Mouse (Mus musculus) neural tube, embryonic 10.5 days (tissue): Measurements from ENCODE around the gene Zbtb40.

Experiments
- DNase-seq: peaks from one replicate; pipeline ENCODE4 v3.0.0-alpha.2; 2017; ENCODE audit warnings: low spot score; ENCODE audit errors: extremely low spot score

The Zbtb40 gene

DNA sequence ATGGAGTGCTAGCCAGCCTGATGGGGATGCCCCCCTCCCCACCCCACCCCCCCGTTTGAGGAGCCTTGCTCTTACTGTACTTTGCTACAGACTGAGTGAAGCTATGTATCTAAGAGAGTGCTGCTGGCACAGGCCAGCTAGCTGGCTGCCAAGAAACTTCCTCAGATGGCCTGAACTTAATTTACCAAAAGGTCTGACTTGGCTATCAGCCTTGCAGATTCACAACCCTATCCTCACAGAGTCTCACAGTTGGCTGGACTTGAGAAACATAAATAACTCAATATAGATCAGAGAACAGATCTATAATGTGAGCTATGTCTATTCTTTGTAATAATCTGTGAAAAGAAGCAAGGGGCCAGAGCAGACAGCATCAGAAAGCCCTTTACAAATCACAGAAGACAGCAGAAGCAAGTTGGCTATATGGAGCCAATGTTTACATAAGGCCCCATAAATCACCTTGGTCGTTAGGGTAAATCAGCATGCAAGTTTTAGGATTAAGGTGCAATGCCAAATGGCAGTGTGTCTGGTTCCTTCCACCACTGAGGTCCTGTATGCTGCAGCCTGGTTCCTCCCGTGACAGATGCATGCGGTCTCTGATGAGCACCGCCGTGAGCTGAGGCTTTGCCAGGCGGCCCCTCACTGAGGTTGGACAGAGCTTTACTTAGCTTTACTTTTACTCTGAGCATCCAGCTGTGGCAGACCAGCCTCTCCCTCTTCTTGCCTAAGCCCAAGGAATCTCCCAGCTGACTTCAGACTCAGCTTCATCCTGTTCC, 15.3 kb downstream of the Zbtb40 start:
- DNase-seq, result no peak

DNA sequence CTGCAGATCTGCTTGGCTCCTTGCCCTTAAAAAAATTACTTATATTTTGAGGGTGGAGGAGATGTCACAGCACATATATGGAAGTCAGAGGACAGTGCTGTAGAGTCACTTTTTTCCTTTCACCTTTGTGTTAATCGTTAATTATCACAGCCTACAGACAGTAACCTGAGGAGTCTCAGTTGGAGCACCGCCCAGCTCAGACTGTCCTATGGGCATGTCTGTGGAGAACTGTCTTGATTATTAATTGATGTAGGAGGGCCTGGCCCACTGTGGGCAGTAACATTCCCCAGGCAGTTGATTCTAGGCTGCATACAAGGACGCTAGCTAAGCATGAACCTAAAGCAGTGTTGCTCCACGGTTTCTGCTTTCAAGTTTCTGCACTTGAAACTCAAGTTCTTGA, 16.1 kb downstream of the Zbtb40 start:
- DNase-seq, result no peak

DNA sequence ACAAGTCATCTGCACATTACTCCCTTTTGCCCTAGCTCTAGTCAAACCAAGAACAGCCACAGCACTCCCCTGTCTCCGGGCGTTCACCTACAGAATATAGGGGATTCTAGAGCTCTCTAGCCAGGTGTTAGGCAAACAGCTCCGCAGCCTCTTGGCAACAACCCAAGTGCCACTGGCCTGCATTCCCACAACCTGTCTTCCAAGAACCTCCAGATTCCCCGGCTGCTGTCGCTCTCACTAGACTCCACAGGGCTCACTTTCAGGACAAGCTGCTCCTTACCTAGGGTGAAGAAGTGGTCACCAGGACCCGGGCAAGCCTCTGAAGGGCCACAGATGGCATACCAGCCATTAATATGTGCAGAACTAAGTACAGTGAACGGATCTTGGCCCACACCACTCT, 17.3 kb downstream of the Zbtb40 start:
- DNase-seq, result no peak

DNA sequence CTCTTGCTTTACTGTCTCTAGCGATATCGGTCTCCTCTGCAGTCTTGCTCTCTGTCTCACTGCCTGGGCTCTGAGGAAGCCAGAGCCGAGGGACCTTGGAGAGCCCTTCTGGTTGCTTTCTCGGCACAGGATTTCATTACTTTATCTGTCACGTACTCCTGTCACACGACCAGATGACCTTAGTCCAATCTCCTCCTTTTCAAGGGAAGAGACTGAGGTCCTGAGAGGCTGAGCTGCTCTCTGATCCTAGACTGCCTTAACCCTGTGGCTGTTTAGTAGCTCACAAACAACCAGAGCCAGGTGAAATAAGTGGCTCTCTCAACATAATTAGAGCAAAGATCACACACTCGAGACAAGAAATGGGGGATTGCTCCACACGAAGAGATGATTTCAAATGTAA, 19.3 kb downstream of the Zbtb40 start:
- DNase-seq, result no peak

DNA sequence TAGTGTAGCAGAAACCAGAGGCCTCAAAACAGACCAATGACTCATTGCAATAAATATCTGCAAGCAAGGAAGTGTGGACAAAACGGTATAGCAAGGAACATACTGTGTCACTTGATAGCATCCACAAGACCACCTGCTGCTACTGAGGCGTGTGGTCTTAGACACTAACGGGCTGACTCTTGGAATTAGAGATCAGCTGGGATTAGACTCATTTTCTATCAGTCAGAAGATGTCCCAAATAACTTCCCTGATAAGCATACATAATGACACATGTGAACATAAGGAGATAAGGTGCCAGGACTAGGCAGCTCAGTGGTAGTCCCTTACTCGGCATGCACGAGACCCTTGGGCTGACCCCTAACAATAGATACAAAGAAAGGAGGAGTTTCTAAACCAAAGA, 21.6 kb downstream of the Zbtb40 start:
- no peak for DNase-seq

DNA sequence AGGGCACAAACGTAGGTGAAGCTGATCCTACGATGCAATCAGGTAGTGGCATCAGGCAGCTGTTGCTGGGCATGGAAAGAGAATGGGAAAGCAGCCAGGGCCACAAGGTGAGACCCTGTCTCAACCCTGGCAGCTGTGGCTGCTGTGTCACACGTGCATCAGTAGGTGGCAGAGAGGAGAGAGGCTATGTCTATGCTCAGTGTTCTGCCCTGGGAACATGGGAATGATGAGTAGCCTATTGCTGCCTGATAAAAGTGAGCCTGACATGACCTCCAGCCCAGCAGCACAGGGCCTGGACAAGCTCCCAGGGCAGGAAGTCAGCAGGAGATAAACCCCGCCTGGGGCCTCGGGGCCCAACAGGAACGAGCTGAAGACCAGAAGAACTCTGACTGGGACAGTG, 23.0 kb downstream of the Zbtb40 start:
- DNase-seq, result no peak

DNA sequence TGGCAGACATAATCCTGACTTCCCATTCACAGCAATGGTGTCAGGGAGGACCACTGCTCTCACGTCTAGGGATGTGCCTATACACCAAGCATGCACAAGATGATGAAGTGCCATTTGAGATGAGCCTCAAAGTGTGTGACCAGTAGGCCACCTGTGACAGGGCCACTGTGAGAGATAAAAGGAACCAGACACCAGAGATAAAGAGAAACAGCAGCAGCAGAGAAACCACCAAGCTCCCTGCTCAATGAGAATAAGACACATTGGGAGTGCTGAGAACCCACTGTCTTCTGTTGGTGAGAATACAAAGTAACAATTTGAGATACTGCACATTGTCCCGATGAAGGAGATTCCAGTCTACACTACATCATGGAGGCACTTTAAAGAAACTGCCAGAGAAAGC, 23.5 kb downstream of the Zbtb40 start:
- no peak for DNase-seq

DNA sequence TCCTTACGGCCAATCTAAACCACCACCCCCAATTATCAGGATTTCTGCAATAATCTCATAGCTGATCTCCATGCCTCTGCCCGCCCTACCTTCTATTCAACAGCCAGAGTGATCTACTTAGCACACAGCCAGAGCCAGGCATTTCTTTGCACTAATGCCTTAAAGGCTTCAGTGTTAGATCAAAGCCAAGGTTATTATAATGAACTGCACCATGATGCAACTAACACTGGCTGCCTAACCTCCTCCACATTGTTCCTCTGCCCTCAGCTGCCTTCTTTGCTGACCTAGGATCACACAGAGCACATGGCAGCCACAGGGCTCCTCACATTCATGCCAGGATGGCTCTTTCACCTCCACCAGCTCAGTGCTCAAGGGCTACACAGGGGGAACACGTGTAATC, 28.5 kb downstream of the Zbtb40 start:
- no peak for DNase-seq

DNA sequence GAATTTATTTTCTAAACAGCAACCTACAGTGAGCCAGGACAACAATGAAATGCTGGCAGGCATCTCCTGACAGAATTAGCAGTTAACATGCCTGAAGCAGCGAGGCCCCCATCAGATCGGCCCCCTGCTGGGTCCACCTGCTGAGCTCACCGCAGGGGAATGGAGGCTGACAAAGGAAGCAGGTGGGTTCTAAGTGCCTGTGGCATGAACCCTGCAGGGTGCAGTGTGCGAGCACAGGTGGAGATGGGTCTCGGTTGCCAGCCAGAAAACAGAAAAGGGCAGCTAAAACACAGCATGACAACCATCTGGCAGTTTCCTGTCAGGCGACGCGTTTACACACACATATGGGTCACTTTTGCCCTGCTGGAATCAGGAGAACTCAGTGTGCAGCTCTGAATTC, 32.7 kb downstream of the Zbtb40 start:
- DNase-seq, result no peak

DNA sequence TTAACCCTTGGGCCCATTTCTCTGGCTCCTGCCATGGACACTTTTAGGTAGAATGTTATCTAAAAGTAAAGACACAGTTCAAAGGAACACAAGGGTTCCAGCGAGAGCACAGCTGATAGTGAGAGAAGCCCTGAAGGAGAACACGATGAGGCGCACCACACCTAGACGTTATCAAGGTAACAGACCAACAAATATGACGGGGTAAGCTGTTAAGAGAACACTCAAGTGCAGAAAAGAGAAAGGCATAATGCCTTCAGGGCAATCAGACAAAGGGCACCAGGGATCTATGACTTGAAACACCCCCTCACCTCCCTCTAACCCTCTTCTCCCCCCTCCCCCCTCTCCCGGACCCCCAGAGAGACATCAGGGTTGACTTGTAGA, 33.1 kb downstream of the Zbtb40 start:
- DNase-seq, result no peak

DNA sequence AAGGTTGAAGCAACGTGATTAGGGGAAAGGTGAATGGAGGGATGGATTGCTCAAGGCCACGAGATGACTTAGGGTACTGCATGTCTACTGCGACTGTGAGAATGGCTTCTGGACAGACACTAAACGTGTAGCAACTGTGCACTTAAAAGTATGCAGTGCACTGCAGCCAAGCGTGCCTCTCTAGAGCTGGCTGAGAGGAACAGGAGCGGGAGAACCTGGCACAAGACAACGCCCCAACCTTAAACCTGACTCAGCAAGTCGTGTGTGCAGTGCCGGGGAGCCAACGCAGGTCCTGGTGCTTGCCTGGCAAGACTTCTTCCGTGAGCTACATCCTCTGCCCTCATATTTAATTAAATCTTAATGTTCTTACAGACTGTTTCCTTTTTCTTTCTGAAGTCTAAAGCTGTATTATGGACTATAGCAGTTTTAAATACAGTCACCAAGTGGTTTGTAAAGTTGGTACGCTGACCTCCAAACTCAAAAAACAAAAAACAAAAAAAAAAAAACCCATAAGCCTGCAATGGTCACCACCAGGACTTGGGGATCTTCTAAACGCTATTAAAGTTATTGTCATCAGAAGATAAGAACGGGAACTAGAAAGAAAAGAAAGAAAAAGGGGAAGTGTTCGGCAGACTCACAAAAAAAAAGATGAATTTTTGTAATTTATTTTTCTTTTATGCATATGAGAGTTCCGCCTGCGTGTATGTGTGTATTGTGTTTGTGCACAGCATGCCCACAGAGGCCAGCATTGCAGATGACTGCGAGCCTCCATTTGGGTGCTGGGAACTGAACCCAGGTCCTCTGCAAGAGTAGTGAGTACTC, 33.7 kb downstream of the Zbtb40 start:
- no peak for DNase-seq

DNA sequence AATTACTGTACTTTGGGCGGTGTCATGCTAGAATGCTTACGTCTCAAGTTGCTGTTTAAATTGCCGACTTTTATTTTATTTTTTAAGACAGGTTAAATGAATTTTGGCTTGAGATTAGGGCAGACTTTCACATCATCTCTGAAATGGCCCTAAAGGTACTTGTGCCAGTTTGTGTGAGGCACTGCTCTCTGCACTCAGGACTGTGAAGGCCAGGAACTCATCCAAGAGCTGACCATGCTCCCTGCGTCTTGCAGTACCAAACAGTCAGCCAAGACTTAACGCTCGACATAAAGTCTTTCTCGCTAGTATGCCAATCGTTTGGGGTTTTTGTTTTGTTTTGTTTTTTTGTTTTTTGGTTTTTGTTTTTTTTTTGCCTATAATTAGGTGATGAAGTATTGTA, 34.5 kb downstream of the Zbtb40 start:
- DNase-seq, result no peak

DNA sequence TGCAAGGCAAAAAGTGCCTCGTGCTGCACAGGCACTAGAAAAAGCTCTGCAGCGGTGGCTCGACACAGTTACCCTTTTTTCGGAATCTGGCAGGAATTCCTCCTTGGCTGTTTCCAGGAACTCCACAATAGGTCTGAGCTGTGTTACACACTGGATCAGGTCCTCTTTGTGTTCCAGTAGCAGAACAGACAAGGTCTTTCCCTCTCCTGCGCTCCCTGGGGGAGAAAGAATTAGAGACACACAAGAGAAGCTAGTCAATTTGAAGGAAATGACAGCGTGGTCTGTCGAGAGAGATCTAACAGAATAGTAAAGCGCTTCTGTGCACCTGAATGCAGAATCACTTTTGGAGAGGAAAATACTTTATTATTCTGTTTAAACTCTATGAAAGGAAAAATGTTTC, 41.6 kb downstream of the Zbtb40 start:
- no peak for DNase-seq

DNA sequence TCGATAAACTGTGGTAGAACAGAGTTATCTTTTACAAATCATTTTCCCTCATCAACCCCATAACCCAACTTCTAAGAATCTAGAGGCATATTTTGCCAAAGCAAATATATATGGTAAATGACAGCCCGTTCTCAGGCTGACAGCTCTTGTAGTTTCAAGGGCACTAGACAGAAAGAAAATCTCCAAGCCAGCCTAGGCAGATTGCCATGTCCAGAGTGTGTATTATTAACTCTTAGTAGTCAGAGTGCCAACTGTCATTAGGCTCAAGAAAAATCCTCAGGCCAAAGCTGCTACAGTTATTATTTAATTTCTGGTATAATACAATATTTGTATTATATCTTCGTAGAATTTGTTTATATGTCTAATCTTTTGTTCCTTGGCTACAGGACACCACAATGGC, 46.8 kb downstream of the Zbtb40 start:
- DNase-seq, result no peak

DNA sequence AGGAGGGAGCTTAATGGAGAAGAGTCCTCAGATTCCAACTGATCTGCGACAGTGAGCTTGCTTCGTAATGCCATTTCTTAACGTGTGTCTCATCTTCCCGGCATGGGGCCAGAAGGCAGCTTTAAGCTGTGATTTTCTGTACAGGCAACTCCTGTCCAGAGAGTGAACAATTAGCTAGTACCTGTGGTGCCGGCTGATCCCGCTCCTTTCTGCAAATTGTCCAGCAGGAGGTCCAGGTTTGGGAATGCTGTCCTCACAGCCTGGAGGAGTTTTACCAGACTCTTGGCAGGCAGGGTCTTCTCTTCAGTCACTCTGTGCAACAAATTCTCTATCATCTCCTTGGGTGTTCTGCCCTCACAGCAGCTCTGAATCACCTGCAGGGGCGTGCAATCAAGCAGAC, 47.6 kb downstream of the Zbtb40 start:
- DNase-seq, result no peak

DNA sequence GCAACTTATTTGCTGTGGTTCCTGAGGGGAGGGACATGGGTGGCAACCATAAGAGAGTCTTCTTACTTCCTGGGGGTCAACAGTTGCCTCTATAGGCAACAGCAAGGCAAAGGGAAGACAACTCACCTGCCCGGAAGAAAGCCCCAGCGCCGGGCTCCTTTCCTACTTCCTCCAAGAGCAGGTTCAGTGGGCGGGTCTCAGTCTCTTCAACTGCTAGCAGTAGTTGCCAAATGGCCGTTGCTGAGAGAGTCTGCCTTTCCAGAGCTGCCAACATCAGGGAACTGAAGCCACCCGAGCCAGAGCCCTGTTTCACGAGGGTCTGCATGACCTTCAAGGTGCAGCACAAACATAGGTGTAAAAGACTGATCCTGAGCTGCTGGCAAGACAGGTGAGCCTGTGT, 50.2 kb downstream of the Zbtb40 start:
- no peak for DNase-seq

DNA sequence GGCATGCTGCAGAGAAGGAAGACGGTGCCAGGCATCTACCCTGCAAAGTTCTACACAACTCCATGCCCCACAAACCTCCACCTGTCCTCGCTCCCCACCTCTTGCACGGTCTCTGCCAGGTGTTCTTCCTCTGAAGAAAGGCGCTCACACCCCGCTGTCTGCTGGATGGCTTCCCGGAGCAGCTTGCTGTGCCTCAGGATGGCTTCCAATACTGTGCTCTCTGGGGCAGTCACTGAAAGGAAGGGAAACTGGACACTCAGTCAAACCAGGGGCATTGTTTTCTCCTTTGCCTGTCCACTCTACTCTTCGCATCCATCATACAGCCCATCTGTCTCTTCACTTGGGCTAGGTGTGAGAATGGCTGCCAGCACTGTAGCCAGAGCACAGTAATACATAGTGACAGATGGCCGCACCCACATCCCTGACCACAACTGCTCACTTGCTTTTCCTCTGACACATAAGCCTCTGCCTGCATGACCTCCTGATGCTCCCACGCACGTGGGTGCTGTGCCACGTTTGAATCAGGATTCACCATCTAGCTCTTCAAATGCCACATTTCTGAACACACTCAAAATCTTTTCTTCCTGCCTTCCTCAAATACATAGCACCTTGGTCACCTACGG, 50.8 kb downstream of the Zbtb40 start:
- no peak for DNase-seq

DNA sequence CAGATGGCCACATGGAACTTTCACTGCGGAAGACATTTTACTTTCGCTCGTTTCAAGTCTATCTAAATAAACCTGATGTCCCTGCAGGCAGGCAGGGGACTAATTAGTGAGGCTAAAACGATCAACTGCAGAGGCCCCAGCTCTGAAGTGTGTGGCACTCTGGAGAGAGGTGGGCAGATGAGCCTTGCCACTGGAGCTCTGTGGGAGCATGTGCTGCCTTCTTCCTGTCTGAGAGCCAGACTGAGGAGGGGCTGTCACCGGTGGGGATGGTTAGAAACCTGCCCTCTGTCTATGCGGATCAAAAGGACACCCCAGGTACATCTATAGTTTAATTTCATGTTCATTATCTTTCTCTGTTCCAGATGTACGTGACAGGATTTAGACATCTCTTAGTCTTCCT, 51.7 kb downstream of the Zbtb40 start:
- no peak for DNase-seq

DNA sequence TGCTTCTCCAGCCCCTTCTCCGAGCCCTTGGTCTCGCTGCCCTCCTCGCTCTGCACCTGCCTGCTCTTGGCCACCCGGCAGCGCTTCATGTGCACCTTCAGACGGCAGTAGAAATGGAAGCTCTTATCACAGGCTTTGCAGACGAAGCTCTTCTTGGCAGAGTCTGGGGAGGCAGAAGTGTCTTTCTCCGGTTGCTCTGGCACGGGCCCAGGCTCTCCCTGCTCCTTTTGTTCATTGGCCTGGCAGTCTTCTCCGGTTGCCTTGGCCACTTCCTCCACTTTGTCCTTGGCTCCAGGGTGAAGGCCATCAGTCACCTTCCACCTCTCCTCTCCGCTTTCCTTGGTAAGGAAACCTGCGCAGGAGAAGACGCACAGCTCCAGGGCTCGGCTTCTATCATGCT, 53.2 kb downstream of the Zbtb40 start:
- no peak for DNase-seq

DNA sequence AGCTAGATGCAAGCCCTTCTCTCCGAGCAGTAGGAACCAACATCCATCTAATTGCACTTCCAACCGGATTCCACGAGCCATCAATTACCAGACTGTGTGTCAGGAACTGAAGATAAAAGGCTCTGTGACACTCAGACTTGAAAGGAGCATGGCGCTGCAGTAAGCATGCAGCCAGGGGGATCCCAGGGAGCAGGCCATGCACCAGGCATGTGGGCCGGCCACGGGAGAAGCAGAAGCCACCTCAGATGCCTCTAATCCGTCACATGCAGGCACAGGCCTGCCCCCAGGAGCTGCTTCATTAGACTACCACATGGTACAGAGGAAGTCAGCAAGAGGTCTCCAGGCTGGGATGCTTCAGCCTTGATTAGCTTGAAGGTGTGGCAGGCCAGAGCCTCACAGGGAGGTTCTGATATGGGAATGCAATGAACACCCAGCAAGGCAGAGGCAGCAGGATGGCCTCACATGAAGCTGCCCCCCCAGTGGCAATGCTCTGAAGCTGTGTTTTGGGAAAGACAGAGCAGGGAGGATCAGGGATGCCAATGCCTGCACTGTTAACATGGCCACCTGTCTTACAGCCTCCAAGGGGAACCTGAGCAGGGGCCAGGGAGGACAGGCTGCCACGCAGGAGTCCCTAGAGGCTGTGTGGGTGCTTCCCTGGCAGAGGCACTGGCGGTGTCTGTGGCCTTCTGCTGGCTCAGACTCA, 66.5 kb downstream of the Zbtb40 start:
- DNase-seq, result no peak

DNA sequence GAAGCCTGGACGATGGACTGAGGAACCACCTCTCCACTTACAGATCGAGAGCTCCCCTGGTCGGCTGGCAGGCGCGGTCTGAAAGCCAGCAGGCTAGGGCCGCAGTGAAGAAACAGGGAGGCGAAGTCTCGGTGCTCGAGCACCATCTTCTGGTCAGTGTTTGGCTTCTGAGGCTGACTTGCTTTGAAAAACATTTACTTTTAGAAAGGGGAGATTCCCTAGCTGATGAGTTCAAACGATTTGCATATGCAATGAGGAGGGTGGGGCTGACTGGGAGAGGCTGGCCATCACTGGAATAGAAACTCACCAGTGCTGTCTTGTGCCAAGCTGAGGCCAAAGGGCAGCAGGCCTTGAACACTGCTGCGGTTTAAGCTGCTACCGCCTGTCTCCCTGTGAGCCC, 67.3 kb downstream of the Zbtb40 start:
- DNase-seq, result peak; percentile 64

DNA sequence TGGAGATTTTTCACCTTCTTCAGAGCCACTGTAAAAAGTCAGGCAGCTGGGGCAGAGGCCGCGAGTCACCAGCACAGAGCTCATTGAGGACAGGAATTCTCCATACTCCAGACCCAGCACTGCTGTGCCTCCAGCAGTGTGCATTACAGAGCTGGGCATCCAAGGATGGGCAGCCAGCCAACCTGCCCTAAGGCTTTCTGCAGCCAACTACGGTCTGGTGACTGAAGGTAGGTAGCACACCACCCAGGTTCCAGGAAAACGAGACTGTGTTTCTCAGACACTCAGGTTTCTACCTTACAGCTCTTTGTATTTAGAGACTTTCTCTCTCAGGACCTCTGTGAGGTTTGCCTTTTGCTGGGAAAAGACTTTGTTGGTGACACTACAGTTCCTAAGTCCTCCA, 67.7 kb downstream of the Zbtb40 start:
- DNase-seq, result no peak
